Mouse (Mus musculus): ENCODE measurements around the gene Ooep. TPM values are rescaled to one million over a fixed set of nuclear protein-coding genes. Genes with fewer than 3 reads are reported as not detected.

The Ooep gene
- polyA plus RNA-seq, 1 experiment from 2014 or later: 0.74 TPM

Other genes with a start within 250 kb of the Ooep start
- 478 and 492 TPM in 2 replicates for gene Gsta4, start 196.0 kb downstream of the Ooep start, polyA plus RNA-seq (2014; fragmentation: Nextera tagmentation; extraction: Ambion mirVana)
- 9.6 and 9.7 TPM in 2 replicates for gene Gsta1, start 148.1 kb downstream of the Ooep start, polyA plus RNA-seq (2014; fragmentation: Nextera tagmentation; extraction: Ambion mirVana)
- gene Gm3776, start 121.6 kb downstream of the Ooep start, polyA plus RNA-seq (2014; fragmentation: Nextera tagmentation; extraction: Ambion mirVana): 6.6 and 9.8 TPM in 2 replicates
- 0.49 TPM in 1 of 2 replicates, not detected in the other for gene Gm10639, start 88.8 kb downstream of the Ooep start, polyA plus RNA-seq (2014; fragmentation: Nextera tagmentation; extraction: Ambion mirVana)
- gene Omt2a, start 63.9 kb downstream of the Ooep start, polyA plus RNA-seq (2014; fragmentation: Nextera tagmentation; extraction: Ambion mirVana): 0.42 TPM in 1 of 2 replicates, not detected in the other
- not detected in 2 replicates for gene Omt2b, start 51.1 kb downstream of the Ooep start, polyA plus RNA-seq (2014; fragmentation: Nextera tagmentation; extraction: Ambion mirVana)
- gene Gsta2, start 22.9 kb downstream of the Ooep start, polyA plus RNA-seq (2014; fragmentation: Nextera tagmentation; extraction: Ambion mirVana): 1.2 and 1.9 TPM in 2 replicates
- gene Dppa5a, start 10.5 kb downstream of the Ooep start, polyA plus RNA-seq (2014; fragmentation: Nextera tagmentation; extraction: Ambion mirVana): 0.45 TPM in 1 of 2 replicates, not detected in the other
- 0.29 and 0.51 TPM in 2 replicates for gene Ddx43, start 17.1 kb upstream of the Ooep start, polyA plus RNA-seq (2014; fragmentation: Nextera tagmentation; extraction: Ambion mirVana)
- gene Cgas, start 64.5 kb upstream of the Ooep start, polyA plus RNA-seq (2014; fragmentation: Nextera tagmentation; extraction: Ambion mirVana): 2.7 and 3.3 TPM in 2 replicates
- gene Mto1, start 69.5 kb upstream of the Ooep start, polyA plus RNA-seq (2014; fragmentation: Nextera tagmentation; extraction: Ambion mirVana): 24.6 and 27.1 TPM in 2 replicates
- 0.80 and 0.90 TPM in 2 replicates for gene Gm17324, start 70.1 kb upstream of the Ooep start, polyA plus RNA-seq (2014; fragmentation: Nextera tagmentation; extraction: Ambion mirVana)
- 5,753 and 5,798 TPM in 2 replicates for gene Eef1a1, start 110.4 kb upstream of the Ooep start, polyA plus RNA-seq (2014; fragmentation: Nextera tagmentation; extraction: Ambion mirVana)
- 15.3 and 16.9 TPM in 2 replicates for gene Slc17a5, start 209.3 kb upstream of the Ooep start, polyA plus RNA-seq (2014; fragmentation: Nextera tagmentation; extraction: Ambion mirVana)
- 11.7 and 14.6 TPM in 2 replicates for gene Cd109, start 236.8 kb upstream of the Ooep start, polyA plus RNA-seq (2014; fragmentation: Nextera tagmentation; extraction: Ambion mirVana)